Mouse (Mus musculus): Measurements from ENCODE around the gene Plekhb1. TPM values are rescaled to one million over a fixed set of nuclear protein-coding genes. Genes with fewer than 3 reads are reported as not detected.

Plekhb1 gene
- total RNA-seq, 2 experiments from 2014 or later, result 4.1 TPM

Other genes with a start within 250 kb of the Plekhb1 start
- 10 to 100 TPM; 14.6 to 29.8 TPM for gene Ucp3, start 189.4 kb downstream of the Plekhb1 start, total RNA-seq (2021)
- gene Ucp2, start 169.1 kb downstream of the Plekhb1 start, total RNA-seq (2021), result 100 to 1,000 TPM; 187 to 302 TPM
- under 1 TPM in 1 of 2 experiments, not detected in 1; 0.33 TPM for gene Dnajb13, start 147.5 kb downstream of the Plekhb1 start, total RNA-seq (2021)
- gene Coa4, start 125.3 kb downstream of the Plekhb1 start, total RNA-seq (2021), result 10 to 100 TPM in 1 of 2 experiments, 1 to 10 TPM in 1; 9.1 to 10.4 TPM
- 10 to 100 TPM; 74.1 to 82.7 TPM for gene Rab6a, start 55.0 kb downstream of the Plekhb1 start, total RNA-seq (2021)
- 10 to 100 TPM; 56.7 to 58.3 TPM for gene Mrpl48, start 54.1 kb downstream of the Plekhb1 start, total RNA-seq (2021)
- gene Fam168a, start 44.2 kb upstream of the Plekhb1 start, total RNA-seq (2021), result 10 to 100 TPM; 52.2 to 60.2 TPM
- gene Relt, start 201.0 kb upstream of the Plekhb1 start, total RNA-seq (2021), result 1 to 10 TPM; 1.6 to 4.2 TPM

All from adrenal gland, postnatal 36 days (tissue).